Mouse (Mus musculus) ES-E14 (cell line): ENCODE data around the gene Sbf1. TPM values are rescaled to one million over a fixed set of nuclear protein-coding genes. Genes with fewer than 3 reads are reported as not detected.

Source experiments
- DNase-seq: peaks from one replicate; pipeline ENCODE4 v3.0.0-alpha.2; 2013; ENCODE audit warnings: low read depth, low spot score
- H3K27ac ChIP-seq: 2 replicates; pipeline ENCODE4 v1.5.1; 2012; ENCODE audit warnings: low read depth, mild to moderate bottlenecking, low read length, moderate library complexity, mixed read lengths; ENCODE audit not compliant: poor library complexity, insufficient read depth, severe bottlenecking
- H3K36me3 ChIP-seq: 2 replicates; pipeline ENCODE4 v1.6.1; 2012; ENCODE audit warnings: mild to moderate bottlenecking, low read length, moderate library complexity, mixed read lengths; ENCODE audit not compliant: control insufficient read depth, poor library complexity, insufficient read depth, severe bottlenecking
- H3K4me1 ChIP-seq, 2 experiments: fragments of 150-350 bp in 1 of 2; sonication (generic) in 1 of 2; 2 replicates each; pipeline ENCODE4 v1.6.1; 2012; ENCODE audit warnings: low read length in 2 of 2, mild to moderate bottlenecking in 1 of 2, mixed read lengths in 1 of 2; ENCODE audit not compliant: control insufficient read depth in 2 of 2, insufficient read depth in 2 of 2, poor library complexity in 1 of 2
- H3K4me3 ChIP-seq, 2 experiments: fragments of 150-350 bp in 1 of 2; sonication (generic) in 1 of 2; 2 replicates each; pipeline ENCODE4 v1.5.1; 2012; ENCODE audit warnings: low read length in 2 of 2, low read depth in 1 of 2, mild to moderate bottlenecking in 1 of 2, mixed read lengths in 1 of 2; ENCODE audit not compliant: insufficient read depth in 1 of 2, poor library complexity in 1 of 2, severe bottlenecking in 1 of 2
- H3K9ac ChIP-seq: 2 replicates; pipeline ENCODE4 v1.6.1; 2012; ENCODE audit warnings: low read depth, mild to moderate bottlenecking, low read length, mixed read lengths; ENCODE audit not compliant: poor library complexity, insufficient read depth, severe bottlenecking
- H3K9me3 ChIP-seq: fragments of 150-350 bp; sonication (generic); 2 replicates; pipeline ENCODE4 v1.6.1; 2012; ENCODE audit warnings: low read depth, mild to moderate bottlenecking, low read length; ENCODE audit not compliant: control insufficient read depth, insufficient read depth
- CHD2 ChIP-seq: IDR thresholded peaks from 2 replicates; pipeline ENCODE4 v1.6.1; 2014; ENCODE audit warnings: mild to moderate bottlenecking, low read depth, low read length, inconsistent platforms
- HCFC1 ChIP-seq: IDR thresholded peaks from 2 replicates; pipeline ENCODE4 v1.6.1; 2012; ENCODE audit warnings: low read length, inconsistent platforms, borderline replicate concordance; ENCODE audit not compliant: insufficient read depth
- MAFK ChIP-seq: IDR thresholded peaks from 2 replicates; pipeline ENCODE4 v1.6.1; 2014; ENCODE audit warnings: mild to moderate bottlenecking, low read depth, low read length, inconsistent platforms; ENCODE audit not compliant: insufficient read depth
- ZC3H11A ChIP-seq: IDR thresholded peaks from 2 replicates; pipeline ENCODE4 v1.6.1; 2012; ENCODE audit warnings: low read depth, mild to moderate bottlenecking, inconsistent platforms, low read length, borderline replicate concordance
- ZNF384 ChIP-seq: IDR thresholded peaks from 2 replicates; pipeline ENCODE4 v1.6.1; 2012; ENCODE audit warnings: low read depth, low read length, inconsistent platforms
- in situ Hi-C, 2 experiments: fragments of 600-800 bp; cut with MboI; formaldehyde crosslinking; loops; one replicate each; pipeline ENCODE4 v1.15.1; 2025; ENCODE audit warnings: low sequenced_read_pairs in 2 of 2, inconsistent platforms in 1 of 2; ENCODE audit not compliant: unreplicated experiment in 2 of 2
- total RNA-seq: library from RNA; depleted of rRNA; stranded (reverse); fragments of 300-350 nt; gene quantifications from 2 replicates; pipeline ENCODE4 v1.2.3, GENCODE M21; 2012

Sbf1 gene
- total RNA-seq, 1 experiment = 134 TPM

DNA sequence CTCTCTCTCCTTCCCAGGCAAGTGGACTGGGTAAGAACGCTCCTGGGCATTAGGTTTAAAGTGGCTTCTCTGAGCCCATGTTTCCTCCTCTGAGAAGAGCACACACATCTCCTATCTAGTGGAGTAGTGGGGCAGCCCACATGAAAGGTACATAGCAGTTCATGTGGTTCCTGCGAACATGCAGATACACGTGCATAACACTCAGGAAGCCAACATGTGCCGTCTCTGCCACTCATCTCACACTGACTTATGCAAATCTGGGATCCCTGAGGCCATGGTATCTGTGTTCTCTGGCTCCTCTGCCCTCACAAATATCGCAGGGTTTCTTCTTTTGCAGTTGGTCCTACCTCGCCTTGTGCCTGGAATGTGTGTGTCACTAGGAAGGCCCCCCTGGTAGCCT, 32.6 kb downstream of the Sbf1 start:
- Histone ChIP-seq H3K4me1 (peaks cover 3 to 8% of the 10 kb centered on the region in 2 experiments; a peak in 1 of 4 replicates), H3K36me3 (peaks cover 20% of the 10 kb centered on the region), H3K4me3 (no peak overlapping the region), H3K9me3 (no peaks in the 10 kb centered on the region), H3K9ac (no peak overlapping the region), H3K27ac (no peak overlapping the region)
- TF ChIP-seq CHD2 (no peak), HCFC1 (no peak), ZNF384 (no peak), ZC3H11A (no peak), MAFK (no peak)
- no peak for DNase-seq
- in situ Hi-C loops = no loop called here

DNA sequence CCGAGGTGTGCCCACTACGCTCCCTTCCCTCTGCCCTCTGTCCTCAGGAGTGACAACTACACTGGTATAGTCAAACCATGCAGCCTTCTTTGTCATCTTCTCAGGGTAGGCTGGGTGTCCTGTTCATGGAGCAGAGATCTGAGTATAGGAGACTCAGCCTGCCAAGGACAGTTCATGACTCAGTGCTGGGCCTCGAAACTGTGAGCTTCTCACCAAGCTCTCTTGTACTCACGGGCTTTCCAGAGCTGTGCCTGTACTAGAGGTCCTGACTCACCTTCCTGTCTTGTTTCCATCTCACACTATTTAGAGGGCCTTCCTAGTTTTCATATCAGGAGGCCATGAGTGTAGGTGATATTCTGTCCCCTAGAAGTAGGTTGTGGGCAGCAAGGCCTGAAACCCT, 37.7 kb downstream of the Sbf1 start:
- no peak overlapping the region for H3K4me3 ChIP-seq
- 0 out of 2 replicates have a peak, but pooled peaks cover 5% of the 10 kb centered on the region for H3K36me3 ChIP-seq
- no peak overlapping the region for H3K9ac ChIP-seq
- TF ChIP-seq HCFC1 (no peak), CHD2 (no peak), ZC3H11A (no peak), ZNF384 (no peak), MAFK (no peak)
- no peaks in the 10 kb centered on the region for H3K9me3 ChIP-seq
- in situ Hi-C loops = no loop called here
- no peak for DNase-seq
- no peak overlapping the region for H3K27ac ChIP-seq
- peaks cover 3 to 5% of the 10 kb centered on the region in 2 experiments; a peak in 1 of 4 replicates for H3K4me1 ChIP-seq

DNA sequence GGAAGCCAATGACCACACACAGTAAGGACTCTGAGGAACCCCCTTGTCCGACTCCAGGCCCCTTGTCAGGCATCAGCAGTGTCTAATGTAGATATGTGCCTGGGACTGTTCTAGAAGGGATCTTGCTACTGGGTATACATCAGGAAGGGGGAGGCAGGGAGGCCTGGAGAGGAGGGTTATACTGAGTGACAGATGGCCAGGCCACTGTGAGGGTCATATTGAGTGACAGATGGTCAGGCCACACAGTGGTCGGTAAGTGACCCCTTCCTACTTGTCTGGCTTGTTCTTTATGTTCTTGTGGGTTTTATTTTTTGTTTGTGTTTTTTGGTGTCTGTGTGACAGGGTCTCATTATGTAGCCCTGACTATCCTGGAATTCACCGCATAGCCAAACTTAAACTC, 39.6 kb downstream of the Sbf1 start:
- Histone ChIP-seq H3K27ac (no peak overlapping the region), H3K36me3 (no peaks in the 10 kb centered on the region), H3K9ac (no peak overlapping the region), H3K4me3 (no peak overlapping the region), H3K9me3 (no peaks in the 10 kb centered on the region), H3K4me1 (no peaks in the 10 kb centered on the region)
- in situ Hi-C loops = no loop called here
- TF ChIP-seq ZNF384 = no peak
- TF ChIP-seq MAFK = no peak
- DNase-seq = no peak

DNA sequence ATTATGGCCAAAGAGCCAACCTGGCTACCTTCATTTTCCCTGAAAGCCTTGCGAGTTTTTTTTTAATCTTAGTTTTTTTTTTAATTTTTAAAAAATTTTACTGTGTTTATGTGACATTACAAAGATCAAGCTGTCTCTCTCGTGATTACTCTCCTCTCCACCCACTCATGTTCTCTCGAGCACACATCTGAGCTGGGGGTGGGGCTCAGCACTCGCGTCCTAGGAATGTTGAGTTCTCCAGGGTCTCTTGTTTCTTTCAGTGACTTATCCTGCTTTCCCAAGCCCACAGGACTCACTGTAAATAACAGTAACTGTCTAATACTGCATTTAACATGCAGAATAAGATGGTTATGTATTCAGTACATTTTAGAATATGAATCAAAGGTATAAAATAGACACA, 50.6 kb downstream of the Sbf1 start:
- no peak for DNase-seq
- Histone ChIP-seq H3K27ac (no peak overlapping the region), H3K9me3 (no peaks in the 10 kb centered on the region), H3K9ac (no peak overlapping the region), H3K4me3 (no peak overlapping the region), H3K4me1 (no peaks in the 10 kb centered on the region), H3K36me3 (no peaks in the 10 kb centered on the region)
- in situ Hi-C loops = no loop called here
- TF ChIP-seq ZC3H11A = no peak
- TF ChIP-seq CHD2 = no peak

DNA sequence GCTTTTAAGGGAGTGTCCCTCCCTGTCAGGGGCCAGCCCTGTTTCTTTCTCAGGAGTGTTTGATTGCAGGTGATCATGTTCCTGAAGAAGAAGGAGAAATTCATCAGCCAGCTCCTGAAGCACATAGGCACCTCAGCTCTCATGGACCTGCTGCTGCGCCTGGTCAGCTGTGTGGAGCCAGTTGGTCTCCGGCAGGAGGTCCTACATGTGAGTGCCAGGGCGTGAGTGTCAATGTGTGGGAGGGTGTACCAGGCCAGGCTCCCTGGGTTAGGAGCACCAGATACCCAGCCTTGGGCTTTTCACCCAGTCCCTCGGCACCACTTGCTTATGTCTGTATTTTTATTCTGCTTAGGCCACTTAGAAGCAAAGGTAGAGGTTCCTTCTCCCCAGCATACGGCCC, 56.1 kb downstream of the Sbf1 start:
- no peaks in the 10 kb centered on the region for H3K9me3 ChIP-seq
- TF ChIP-seq HCFC1 (no peak), ZC3H11A (no peak), ZNF384 (no peak), CHD2 (no peak), MAFK (no peak)
- peaks cover 1% of the 10 kb centered on the region; the same call in 1 of the 2 replicates for H3K36me3 ChIP-seq
- H3K27ac ChIP-seq = no peak overlapping the region
- in situ Hi-C loops = no loop called here
- H3K4me1 ChIP-seq = no peaks in the 10 kb centered on the region
- DNase-seq = no peak
- H3K4me3 ChIP-seq = no peak overlapping the region
- H3K9ac ChIP-seq = no peak overlapping the region
